Mouse (Mus musculus): Measurements from ENCODE around the gene Olfr420. TPM values are rescaled to one million over a fixed set of nuclear protein-coding genes. Genes with fewer than 3 reads are reported as not detected.

Gene Olfr420
- polyA plus RNA-seq, 1 experiment from 2014 or later, result not detected

Other genes with a start within 250 kb of the Olfr420 start
- gene Ifi211, start 242.6 kb upstream of the Olfr420 start, polyA plus RNA-seq (2014; fragmentation: Nextera tagmentation; extraction: Ambion mirVana), result 2.8 and 3.8 TPM in 2 replicates
- 3.1 and 3.9 TPM in 2 replicates for gene Mndal, start 213.1 kb upstream of the Olfr420 start, polyA plus RNA-seq (2014; fragmentation: Nextera tagmentation; extraction: Ambion mirVana)
- 0.99 and 1.1 TPM in 2 replicates for gene Ifi203, start 213.0 kb upstream of the Olfr420 start, polyA plus RNA-seq (2014; fragmentation: Nextera tagmentation; extraction: Ambion mirVana)
- not detected in 2 replicates for gene Ifi202b, start 172.9 kb upstream of the Olfr420 start, polyA plus RNA-seq (2014; fragmentation: Nextera tagmentation; extraction: Ambion mirVana)
- 2.1 TPM in 2 replicates for gene Ifi205, start 123.8 kb upstream of the Olfr420 start, polyA plus RNA-seq (2014; fragmentation: Nextera tagmentation; extraction: Ambion mirVana)
- gene Olfr433, start 114.9 kb upstream of the Olfr420 start, polyA plus RNA-seq (2014; fragmentation: Nextera tagmentation; extraction: Ambion mirVana), result not detected in 2 replicates
- gene Olfr432, start 106.4 kb upstream of the Olfr420 start, polyA plus RNA-seq (2014; fragmentation: Nextera tagmentation; extraction: Ambion mirVana), result not detected in 2 replicates
- not detected in 2 replicates for gene Olfr430, start 89.0 kb upstream of the Olfr420 start, polyA plus RNA-seq (2014; fragmentation: Nextera tagmentation; extraction: Ambion mirVana)
- not detected in 2 replicates for gene Olfr429, start 71.3 kb upstream of the Olfr420 start, polyA plus RNA-seq (2014; fragmentation: Nextera tagmentation; extraction: Ambion mirVana)
- gene Olfr427, start 58.7 kb upstream of the Olfr420 start, polyA plus RNA-seq (2014; fragmentation: Nextera tagmentation; extraction: Ambion mirVana), result not detected in 2 replicates
- gene Olfr231, start 34.5 kb upstream of the Olfr420 start, polyA plus RNA-seq (2014; fragmentation: Nextera tagmentation; extraction: Ambion mirVana), result not detected in 2 replicates
- gene Olfr424, start 24.1 kb upstream of the Olfr420 start, polyA plus RNA-seq (2014; fragmentation: Nextera tagmentation; extraction: Ambion mirVana), result not detected in 2 replicates
- gene Spta1, start 17.1 kb downstream of the Olfr420 start, polyA plus RNA-seq (2014; fragmentation: Nextera tagmentation; extraction: Ambion mirVana), result 2.2 and 2.5 TPM in 2 replicates
- not detected in 2 replicates for gene Olfr419, start 96.4 kb downstream of the Olfr420 start, polyA plus RNA-seq (2014; fragmentation: Nextera tagmentation; extraction: Ambion mirVana)
- gene Mptx1, start 174.9 kb downstream of the Olfr420 start, polyA plus RNA-seq (2014; fragmentation: Nextera tagmentation; extraction: Ambion mirVana), result not detected in 2 replicates
- not detected in 2 replicates for gene Olfr417, start 209.5 kb downstream of the Olfr420 start, polyA plus RNA-seq (2014; fragmentation: Nextera tagmentation; extraction: Ambion mirVana)
- gene Olfr248, start 235.4 kb downstream of the Olfr420 start, polyA plus RNA-seq (2014; fragmentation: Nextera tagmentation; extraction: Ambion mirVana), result not detected in 2 replicates

Data from heart, embryonic 14.5 days (tissue).